Mouse (Mus musculus) heart, adult 18-20 months (tissue): ENCODE measurements around the gene Spata3. TPM values are rescaled to one million over a fixed set of nuclear protein-coding genes. Genes with fewer than 3 reads are reported as not detected.

Experiments
- total RNA-seq, 2 experiments: library from RNA; stranded (reverse); gene quantifications; 2 replicates each; pipeline ENCODE4 v1.2.3; 2021

Spata3 gene
- total RNA-seq, 2 experiments from 2014 or later: not detected

Other genes starting within 250 kb of the Spata3 start
- under 1 TPM; 0.65 to 0.82 TPM for gene A630001G21Rik, start 238.2 kb upstream of the Spata3 start, total RNA-seq
- 100 to 1,000 TPM; 118 to 119 TPM for gene Cab39, start 223.4 kb upstream of the Spata3 start, total RNA-seq
- 10 to 100 TPM; 57.1 to 65.4 TPM for gene Itm2c, start 122.5 kb upstream of the Spata3 start, total RNA-seq
- not detected for gene 4933407L21Rik, start 88.3 kb upstream of the Spata3 start, total RNA-seq
- under 1 TPM in 1 of 2 experiments, not detected in 1; 0.10 TPM for gene Gpr55, start 55.8 kb upstream of the Spata3 start, total RNA-seq
- gene 2810459M11Rik, start 29.0 kb downstream of the Spata3 start, total RNA-seq: not detected
- 100 to 1,000 TPM; 102 to 109 TPM for gene Psmd1, start 47.6 kb downstream of the Spata3 start, total RNA-seq
- gene Htr2b, start 95.2 kb downstream of the Spata3 start, total RNA-seq: under 1 TPM; 0.32 to 0.49 TPM
- gene Gm21972, start 116.8 kb downstream of the Spata3 start, total RNA-seq: 1 to 10 TPM in 1 of 2 experiments, not detected in 1; 2.0 TPM
- 1 to 10 TPM; 3.1 to 3.5 TPM for gene Armc9, start 138.0 kb downstream of the Spata3 start, total RNA-seq